Mouse (Mus musculus): ENCODE measurements around the gene Mdga1.

Gene Mdga1

GRCm38 (mm10) chr17:29970037-29970555, at the start of gene Mdga1:
Mdga1 (minus strand) TSS chr17:29970087.
- in situ Hi-C loops (cut with MboI, MseI), result no loop called here

GRCm38 (mm10) chr17:30018927-30019610, 49.2 kb upstream of the Mdga1 start:
- in situ Hi-C loops (cut with MboI, MseI), result no loop called here

GRCm38 (mm10) chr17:30014660-30015059, 44.8 kb upstream of the Mdga1 start:
- in situ Hi-C loops (cut with MboI, MseI), result no loop called here

GRCm38 (mm10) chr17:30008392-30008791, 38.5 kb upstream of the Mdga1 start:
- in situ Hi-C loops (cut with MboI, MseI), result loop anchor here (10.0 kb wide), 1 partner anchor 1734 kb away; no protein-coding TSS in a partner anchor

- in situ Hi-C loops (cut with MboI, MseI), result loop anchor here (10.0 kb wide), 1 partner anchor 1733 kb away; no protein-coding TSS in a partner anchor
Observed at GRCm38 (mm10) chr17:30007883-30008282, 38.0 kb upstream of the Mdga1 start.

- in situ Hi-C loops (cut with MboI, MseI), result loop anchor here (10.0 kb wide), 1 partner anchor 1732 kb away; no protein-coding TSS in a partner anchor
Observed at GRCm38 (mm10) chr17:30006877-30007276, 37.0 kb upstream of the Mdga1 start.

GRCm38 (mm10) chr17:30005451-30005941, 35.6 kb upstream of the Mdga1 start:
- in situ Hi-C loops (cut with MboI, MseI), result loop anchor here (10.0 kb wide), 1 partner anchor 1731 kb away; no protein-coding TSS in a partner anchor

- in situ Hi-C loops (cut with MboI, MseI), result loop anchor here (10.0 kb wide), 1 partner anchor 1730 kb away; no protein-coding TSS in a partner anchor
Observed at GRCm38 (mm10) chr17:30005103-30005443, 35.2 kb upstream of the Mdga1 start.

GRCm38 (mm10) chr17:30004203-30005102, 34.6 kb upstream of the Mdga1 start, which contains the start of gene Zfand3:
Zfand3 (plus strand) TSS chr17:30004733.
- in situ Hi-C loops (cut with MboI, MseI), result loop anchor here (10.0 kb wide), 1 partner anchor 1730 kb away; no protein-coding TSS in a partner anchor

- in situ Hi-C loops (cut with MboI, MseI), result no loop called here
Observed at GRCm38 (mm10) chr17:29998566-29999295, 28.8 kb upstream of the Mdga1 start.

- in situ Hi-C loops (cut with MboI, MseI), result no loop called here
Observed at GRCm38 (mm10) chr17:29997726-29998125, 27.8 kb upstream of the Mdga1 start.

GRCm38 (mm10) chr17:29995986-29996385, 26.1 kb upstream of the Mdga1 start:
- in situ Hi-C loops (cut with MboI, MseI), result no loop called here

- in situ Hi-C loops (cut with MboI, MseI), result no loop called here
Observed at GRCm38 (mm10) chr17:29994459-29994858, 24.6 kb upstream of the Mdga1 start.

GRCm38 (mm10) chr17:29994011-29994410, 24.1 kb upstream of the Mdga1 start:
- in situ Hi-C loops (cut with MboI, MseI), result no loop called here

GRCm38 (mm10) chr17:29993488-29993887, 23.6 kb upstream of the Mdga1 start:
- in situ Hi-C loops (cut with MboI, MseI), result no loop called here

- in situ Hi-C loops (cut with MboI, MseI), result no loop called here
Observed at GRCm38 (mm10) chr17:29990845-29991244, 21.0 kb upstream of the Mdga1 start.

- in situ Hi-C loops (cut with MboI, MseI), result no loop called here
Observed at GRCm38 (mm10) chr17:29990136-29990535, 20.2 kb upstream of the Mdga1 start.

- in situ Hi-C loops (cut with MboI, MseI), result no loop called here
Observed at GRCm38 (mm10) chr17:29989653-29990052, 19.8 kb upstream of the Mdga1 start.

- in situ Hi-C loops (cut with MboI, MseI), result no loop called here
Observed at GRCm38 (mm10) chr17:29988141-29988540, 18.3 kb upstream of the Mdga1 start.

GRCm38 (mm10) chr17:29985534-29985933, 15.6 kb upstream of the Mdga1 start:
- in situ Hi-C loops (cut with MboI, MseI), result no loop called here

- in situ Hi-C loops (cut with MboI, MseI), result no loop called here
Observed at GRCm38 (mm10) chr17:29984931-29985330, 15.0 kb upstream of the Mdga1 start.

Data from T-helper 1 cell (primary cell).